Mouse (Mus musculus) adrenal gland, postnatal 14 days (tissue): Measurements from ENCODE around the gene Arntl. TPM values are rescaled to one million over a fixed set of nuclear protein-coding genes. Genes with fewer than 3 reads are reported as not detected.
"Not testable (repeated sequence)": the region's sequence is repeated elsewhere in the genome, so short reads cannot be mapped to it uniquely, and the experiment has no call there.

Source experiments
- DNase-seq: peaks from one replicate; pipeline ENCODE4 v3.0.0; 2021; ENCODE audit warnings: mixed read lengths
- total RNA-seq: library from RNA; stranded (reverse); gene quantifications from 2 replicates; pipeline ENCODE4 v1.2.3, GENCODE M21; 2021

The Arntl gene
- total RNA-seq, 1 experiment from 2014 or later, result 30.6 TPM

DNA sequence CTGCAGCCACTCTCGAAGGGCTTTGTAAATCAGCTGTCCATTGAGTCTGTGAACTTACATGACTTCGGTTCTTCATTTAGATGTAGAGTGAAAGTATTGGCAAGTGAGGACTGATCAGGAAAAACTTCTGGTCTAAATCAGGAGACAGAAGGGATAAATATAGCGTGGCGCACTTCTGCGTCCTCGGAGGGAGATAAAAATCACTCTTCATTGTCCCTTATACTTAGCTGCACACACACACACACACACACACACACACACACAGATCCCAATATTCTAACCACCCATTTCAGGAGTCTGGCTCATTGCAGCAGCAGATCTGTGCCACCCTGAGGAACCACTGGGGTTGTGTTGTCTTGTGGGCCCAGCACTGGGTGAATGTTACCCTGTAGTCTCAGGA lies 44.3 kb downstream of the Arntl start:
- no peak for DNase-seq

DNA sequence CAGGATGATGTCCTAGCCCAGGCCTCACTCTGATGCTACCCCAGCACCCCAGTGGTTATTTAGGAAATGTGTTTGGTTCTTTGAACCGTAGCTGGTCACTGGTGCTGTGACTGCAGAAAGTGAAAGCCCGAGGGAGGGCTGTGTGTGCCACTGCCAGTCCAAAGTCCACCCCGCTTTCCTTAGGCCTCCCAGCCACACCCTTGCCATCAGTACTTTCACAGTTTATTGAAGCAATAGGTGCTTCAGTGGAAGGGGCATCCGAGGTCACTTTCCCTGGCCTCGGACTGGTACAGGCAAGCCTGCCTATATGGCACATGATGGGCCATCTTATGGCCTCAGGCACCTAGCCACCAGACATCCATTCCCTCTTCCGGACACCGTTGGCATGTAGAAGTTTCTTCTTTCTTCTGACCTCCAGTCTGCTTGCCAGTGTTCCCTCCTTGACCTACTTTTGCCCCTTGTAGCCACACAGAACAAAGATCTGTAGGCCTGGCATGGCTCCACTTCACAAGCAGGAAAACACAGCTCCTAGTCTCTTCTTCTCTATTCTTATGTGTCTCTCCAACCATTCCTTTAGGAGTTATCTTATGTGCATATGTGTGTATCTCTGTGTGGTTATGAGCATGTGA lies 46.6 kb downstream of the Arntl start:
- DNase-seq, result peak; percentile 42

DNA sequence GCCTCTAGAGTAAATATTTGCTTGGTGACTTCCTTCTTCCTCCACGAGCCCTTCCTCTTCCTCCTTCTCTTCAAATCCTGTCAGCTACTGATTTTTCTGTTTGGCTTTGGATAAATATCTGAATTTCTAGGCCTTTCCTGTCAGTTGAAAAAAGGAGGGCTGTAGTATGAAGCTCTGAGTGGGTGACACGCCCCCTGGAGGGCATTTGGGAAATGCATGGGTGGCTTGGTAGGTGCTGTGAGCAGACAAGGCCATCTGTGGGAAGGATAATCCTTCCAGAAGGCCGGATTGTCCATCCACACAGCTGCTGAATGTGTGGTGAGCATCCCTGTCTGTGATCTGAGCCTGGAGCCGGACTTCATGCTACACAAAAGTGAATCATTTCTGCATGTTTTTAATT lies 48.8 kb downstream of the Arntl start:
- DNase-seq, result peak; percentile 70

DNA sequence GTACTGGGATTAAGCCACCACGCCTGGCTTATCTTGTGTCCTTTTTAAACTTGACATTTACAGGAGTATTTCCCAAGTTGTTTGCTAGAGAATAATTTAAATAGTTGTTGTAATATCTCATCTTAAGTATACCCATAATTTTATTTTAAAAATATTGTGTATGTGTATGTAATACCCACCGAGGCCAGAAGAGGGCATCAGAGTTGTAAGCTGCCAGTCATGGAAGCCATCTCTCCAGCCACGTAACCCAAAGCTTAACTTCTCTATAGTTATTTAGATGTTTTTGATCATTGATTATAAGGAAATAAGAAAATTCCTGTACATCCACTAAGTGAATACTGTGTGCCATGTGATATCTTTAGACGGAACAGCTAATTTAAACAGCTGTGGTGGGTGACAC lies 51.2 kb downstream of the Arntl start:
- peak; percentile 46 for DNase-seq

DNA sequence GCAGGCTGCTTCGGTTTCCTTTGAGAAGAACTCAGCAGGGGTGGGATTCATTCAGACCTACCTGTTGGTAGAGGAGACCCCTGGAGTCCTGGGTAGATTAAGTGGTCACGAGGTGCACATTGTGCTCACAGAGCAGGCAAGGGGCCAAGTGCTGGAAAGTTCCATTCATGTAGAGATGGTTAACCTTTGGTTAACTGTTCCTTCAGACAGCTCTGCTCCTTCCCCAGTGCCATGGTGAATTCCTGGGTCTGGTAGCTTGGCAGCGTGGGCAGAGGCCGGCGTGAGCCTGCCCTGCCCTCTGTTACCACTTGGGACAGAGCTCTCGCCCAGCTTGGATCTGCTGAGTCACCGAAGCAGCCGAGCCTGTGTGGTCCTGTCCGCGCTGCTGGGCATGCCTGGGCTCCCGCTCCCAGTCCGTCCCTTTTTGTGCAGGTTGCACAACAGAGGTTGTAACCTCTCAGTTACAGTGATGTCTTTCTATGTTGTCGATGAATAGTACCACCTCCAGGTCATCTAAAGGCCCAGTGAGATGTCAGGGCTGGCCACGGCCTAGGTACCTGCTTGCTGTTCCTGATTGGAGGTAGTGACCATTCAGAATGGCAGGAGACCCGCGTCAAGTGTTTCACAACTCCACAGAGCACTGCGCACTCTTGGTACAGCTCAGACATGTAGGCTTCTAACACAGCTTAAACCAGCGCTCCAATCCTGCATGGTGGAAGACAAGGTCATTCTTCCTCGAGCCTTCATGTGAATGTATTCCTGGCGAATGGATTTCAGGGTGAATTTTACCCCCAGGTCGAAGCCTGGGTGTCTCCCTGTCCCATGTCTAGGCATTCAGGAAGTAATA lies 53.3 kb downstream of the Arntl start:
- peak; percentile 85 for DNase-seq

DNA sequence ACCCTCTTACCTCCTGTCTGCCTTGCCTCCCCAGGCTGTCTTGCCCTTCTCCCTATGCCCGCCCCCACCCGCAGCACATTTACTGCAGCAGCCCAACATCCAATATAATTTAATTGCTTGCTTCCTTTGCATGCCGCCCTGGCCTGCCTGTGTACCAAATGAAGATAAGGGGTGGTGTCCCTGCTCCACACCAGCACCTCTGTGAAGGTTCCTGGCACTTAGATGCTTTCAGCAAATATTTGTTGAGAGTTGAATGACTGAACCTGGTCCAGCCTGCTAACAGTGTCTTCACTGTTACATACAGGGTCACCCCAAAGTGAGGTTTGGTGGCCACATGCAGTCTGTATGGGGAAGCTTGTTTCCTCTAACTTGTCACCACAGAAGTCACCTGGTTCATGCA lies 54.4 kb downstream of the Arntl start:
- no peak for DNase-seq

DNA sequence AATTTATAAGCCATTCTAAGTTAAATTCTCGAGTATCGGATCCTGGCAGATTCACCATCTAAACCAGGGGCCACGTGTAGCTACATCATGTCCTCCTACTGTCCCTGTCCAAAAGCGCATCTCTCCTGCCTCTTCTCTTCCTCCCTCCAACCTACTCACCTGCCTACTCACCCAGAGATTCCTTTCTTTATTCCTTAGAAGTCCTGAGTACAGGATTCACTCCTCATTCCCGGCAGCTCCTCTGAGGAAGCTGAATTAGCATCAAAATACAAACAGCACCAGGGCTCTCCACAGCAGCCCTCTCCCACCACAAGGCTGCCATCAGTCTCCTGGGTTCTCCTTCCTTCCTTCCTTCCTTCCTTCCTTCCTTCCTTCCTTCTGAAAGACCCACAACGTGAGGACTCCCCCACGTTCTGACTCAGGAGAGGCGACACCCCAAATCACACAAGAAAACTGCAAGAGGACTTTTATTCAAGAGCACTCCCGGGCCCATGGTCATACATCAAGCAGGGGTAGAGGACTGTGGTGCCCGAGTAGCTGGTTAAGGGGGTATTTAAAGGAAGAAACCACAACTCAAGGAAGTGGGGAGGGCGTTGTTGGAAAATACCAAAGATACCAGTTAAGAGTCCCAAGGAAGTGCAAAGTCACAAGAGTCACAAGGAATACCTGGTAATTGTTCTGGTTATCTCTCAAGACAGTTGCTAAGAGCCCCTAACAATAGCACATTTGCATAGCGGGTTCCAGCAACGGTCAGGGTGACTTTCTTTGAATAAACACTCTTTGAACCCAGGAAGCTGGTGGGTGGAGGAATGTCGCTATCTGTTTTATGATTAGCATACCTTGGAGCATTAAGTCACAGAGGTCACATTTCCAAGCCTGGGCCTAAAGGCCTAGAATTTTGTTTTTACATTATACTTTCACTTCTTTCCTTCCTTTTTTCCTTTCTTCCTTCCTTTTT lies 55.5 kb downstream of the Arntl start:
- DNase-seq, result not testable (repeated sequence)

DNA sequence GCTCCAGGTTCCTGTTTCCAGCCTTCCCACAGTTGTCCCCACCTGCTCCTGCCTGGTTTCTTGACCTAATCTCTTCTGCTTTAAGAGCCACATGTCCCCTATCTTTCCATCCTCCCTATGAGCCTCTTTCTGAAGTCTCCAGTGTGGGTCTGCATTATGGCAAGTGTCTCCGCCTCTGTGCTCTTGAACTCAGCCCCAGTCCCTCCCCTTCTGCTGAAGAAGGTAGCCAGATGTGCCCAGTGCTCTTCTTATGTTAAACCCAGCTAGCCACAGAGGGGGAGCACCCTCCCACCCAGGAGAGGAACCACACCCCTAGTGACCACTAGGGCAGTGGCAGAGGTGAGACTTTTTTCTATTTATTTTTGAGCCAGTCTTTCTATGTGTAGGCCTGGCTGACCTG lies 56.7 kb downstream of the Arntl start:
- DNase-seq, result no peak

DNA sequence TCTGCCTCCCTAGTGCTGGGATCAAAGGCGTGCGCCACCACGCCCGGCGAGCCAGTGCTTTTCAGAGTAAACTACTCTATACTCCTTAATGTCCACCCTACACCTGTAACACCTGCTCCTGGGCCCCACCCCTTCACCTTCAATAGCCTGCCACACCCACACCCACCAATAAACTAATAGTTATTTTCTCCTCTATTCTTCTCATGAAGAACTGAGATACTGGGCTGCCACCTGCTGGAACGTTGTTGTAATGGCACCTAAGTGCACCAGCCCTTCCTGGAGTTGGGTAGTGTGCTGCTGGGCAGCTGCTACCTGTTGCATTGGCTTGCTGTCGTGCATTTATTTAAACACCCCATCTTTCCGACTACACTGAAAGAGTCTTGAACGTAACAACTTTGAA lies 61.0 kb downstream of the Arntl start:
- peak; percentile 78 for DNase-seq

DNA sequence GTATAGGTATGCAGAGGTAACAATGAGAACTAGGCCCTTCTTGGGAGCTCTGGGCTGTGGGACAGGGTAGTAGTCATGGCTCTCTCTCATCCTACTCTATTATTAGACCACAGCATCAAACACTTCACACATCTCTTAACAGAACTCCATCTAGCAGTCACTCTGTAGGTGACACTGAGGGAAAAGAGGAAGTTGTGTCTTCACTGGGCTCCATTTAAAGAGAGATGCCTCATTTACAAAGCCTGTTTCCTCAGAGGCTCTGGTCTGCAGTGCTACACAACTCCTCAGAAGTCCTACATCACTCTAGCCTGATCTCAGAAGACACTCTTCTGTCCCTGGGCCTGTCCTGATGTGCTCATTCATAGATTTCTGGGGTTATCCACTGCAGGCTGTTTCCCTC lies 61.8 kb downstream of the Arntl start:
- no peak for DNase-seq

DNA sequence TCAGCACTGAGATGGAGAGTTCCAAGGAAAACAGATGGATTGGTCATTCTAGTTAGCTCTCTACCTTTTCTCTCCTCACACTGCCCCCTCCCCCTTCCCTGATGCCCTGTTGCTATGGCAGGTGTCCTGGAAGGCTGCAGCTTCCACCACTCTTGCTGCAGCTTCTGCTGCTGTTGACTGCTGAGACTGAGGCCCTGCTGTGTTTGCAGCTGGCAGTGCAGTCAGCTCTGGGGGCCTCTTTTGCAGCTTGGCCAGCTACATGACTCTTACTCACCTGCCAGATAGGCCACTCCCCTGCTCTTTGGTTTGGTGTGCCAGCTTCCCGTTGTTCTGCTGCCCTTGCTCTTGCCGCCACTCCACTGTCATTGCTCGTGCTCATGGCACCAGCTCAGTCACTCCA lies 62.7 kb downstream of the Arntl start:
- DNase-seq, result no peak

DNA sequence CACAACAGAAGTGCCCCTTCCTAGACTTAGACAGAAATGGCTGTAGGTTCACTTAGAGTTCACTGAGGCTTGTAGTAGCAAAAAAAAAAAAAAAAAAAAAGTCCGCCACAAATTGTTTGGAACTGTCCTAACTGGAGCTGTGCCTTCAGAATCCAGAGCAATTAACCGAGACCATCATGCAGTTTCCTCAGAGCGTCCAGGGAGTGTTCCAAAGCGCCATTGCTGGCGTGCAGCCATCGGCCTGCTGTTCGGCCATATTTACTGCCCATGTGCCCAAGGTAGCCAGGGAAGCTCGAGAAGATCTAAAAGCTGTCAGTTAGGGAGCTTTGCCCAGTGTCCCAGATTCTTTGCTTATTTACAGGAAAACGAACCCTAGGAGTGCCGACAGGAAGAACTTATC lies 63.3 kb downstream of the Arntl start:
- peak; percentile 42 for DNase-seq

DNA sequence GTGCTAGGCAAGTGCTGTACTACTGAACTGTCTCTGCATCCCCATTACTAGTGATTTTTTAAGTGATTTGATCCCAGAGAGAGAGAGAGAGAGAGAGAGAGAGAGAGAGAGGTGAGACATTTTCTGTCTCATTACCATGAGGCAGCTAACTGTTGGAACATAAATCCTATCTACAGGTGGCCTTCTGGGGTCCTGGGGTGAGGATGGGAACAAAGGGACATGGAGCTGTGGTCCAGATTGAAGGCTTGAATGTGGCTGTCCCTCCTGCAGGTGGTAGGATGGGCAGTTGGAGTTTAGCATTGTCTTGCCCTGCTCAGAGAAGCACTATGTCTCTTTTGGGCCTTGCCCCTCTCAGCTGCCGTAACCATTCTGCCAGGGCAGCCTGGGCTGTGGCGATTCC lies 63.7 kb downstream of the Arntl start:
- no peak for DNase-seq

DNA sequence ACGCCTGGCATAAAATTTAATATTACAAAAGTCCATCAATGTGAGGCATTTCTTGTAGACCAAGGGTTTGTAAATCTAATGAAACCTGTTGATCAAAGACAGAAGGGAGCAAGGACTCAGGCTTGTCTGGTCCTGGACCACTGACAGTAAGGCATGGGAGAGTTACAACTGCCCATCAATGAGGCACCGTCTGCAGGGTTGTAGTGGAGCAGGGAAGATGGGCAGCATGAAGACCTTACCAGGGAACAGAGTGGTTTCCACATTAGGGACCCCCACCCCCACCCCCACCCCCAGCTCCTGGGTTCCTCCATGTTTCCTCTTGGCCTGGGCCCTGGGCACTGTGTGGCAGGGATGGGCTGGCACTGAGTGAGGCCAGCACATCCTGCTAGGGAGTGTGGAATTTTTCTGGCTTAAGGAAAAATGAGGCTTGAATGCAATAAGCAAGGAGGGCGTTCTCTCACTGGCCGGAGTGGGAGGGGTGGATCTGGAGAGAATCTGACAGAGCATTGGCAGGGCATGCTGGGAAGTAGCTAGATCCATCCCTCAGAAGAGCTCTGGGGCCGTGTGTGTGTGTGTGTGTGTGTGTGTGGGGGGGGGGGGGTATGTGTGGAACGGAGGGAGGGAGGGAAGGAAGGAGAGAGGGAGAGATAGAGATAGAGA lies 65.2 kb downstream of the Arntl start:
- DNase-seq, result no peak

DNA sequence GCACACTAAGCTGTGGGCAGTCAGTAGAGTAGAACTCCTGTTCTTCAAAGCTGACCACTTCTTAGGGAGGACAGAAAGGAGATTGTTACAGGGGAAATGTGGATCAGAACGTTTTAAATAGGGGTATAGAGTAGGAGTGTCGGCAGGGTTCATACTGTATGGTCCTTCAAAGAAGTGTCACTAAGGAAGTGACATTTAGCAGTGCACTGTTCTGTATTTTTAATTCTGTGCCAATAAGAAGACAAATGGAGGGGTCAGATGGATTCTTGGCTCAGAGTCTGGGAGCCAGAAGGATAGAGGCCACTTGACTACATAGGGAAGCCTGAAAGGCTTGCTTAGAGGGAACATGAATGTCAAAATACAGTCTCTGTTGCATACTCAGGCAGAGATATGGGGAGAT lies 70.0 kb downstream of the Arntl start:
- DNase-seq, result no peak

DNA sequence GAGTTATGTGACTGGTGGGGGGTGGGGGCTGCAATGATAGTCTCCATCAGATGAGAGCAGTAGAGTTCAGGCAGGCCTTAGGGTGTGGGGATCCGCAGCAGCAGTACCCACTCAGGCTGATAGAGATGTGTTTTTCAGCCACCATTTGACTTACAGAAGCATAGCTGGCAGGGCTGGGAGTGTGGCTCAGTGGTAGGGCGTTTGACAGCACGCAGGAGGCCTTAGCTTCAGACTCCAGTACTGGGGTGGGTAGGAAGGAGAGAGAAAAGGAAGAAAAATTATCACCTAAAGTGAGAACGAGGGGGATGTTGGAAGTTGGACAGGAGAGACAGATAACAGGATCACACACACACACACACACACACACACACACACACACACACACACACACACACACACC lies 71.2 kb downstream of the Arntl start:
- no peak for DNase-seq

DNA sequence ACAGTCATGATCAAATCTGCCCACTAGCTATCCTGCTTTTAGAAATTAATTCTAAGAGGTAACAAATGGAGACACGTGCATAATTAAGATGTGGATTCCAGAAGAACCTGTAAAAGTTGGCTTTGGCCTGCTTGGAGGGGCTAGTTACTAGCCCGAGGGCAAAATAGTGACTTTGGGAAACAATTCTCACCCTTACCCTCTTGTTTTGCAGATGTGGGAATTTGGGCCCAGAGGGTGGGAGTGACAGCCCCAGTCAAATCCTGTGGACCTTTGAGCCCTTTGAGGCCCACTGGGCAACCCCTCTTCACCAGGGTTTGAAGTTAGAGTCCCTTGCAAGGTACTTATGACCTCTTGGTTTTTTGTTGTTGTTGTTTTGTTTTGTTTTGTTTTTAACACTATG lies 72.0 kb downstream of the Arntl start:
- no peak for DNase-seq

DNA sequence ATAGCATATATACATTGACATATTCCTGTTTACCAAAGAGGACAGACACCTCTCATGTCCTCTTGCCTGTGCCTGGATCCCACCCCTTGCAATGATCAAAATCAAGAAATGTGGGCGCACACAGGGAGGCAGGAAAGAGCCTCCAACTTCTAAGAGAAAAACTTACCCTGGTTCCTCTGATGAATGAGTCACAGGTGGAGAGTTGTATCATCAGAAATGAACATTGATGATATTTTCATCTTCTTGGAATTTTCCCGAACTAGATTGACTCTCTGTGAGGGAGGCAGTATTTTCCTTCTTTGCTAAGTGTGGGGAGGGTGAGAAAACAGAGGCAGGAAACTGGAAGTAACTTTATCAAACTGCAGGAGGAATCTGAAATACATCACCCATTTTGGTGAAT lies 78.1 kb downstream of the Arntl start:
- no peak for DNase-seq

DNA sequence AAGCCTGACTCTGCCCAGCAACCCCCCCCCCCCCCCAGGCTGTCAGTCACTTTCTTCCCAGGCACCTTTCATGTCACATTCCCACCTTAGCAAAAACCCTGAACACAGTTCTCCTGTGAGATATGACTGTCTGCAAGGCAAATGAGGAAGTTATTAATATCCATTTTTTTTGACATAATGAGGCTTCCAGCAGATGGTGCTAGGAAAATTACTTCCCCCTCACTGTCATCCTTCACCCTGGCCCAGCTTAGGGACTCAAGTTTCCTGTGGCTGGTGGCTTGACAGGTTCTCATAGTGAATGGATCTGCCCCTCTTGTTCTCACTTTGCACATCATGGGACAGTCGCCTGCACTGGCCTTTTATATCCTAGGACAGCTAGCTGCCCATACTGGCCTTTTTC lies 81.9 kb downstream of the Arntl start:
- no peak for DNase-seq

DNA sequence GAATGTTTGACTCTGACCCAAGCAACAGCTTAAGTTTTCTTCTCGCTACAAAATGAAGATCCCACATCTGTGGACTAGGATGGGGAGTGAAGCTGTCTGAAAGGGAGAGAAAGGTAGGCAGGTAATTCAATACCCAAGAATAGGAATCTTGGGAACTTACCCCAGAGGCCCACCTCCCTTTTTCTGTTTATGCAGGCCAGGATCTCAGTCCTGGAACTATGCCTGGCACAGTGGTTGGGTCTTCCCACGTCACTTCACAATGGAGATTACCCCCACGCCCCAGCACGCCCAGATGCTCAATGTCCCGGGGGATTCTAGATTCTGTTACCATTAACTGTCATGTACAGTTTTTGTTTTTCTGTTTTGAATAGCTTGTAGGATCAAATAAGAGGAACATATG lies 84.5 kb downstream of the Arntl start:
- DNase-seq, result no peak

DNA sequence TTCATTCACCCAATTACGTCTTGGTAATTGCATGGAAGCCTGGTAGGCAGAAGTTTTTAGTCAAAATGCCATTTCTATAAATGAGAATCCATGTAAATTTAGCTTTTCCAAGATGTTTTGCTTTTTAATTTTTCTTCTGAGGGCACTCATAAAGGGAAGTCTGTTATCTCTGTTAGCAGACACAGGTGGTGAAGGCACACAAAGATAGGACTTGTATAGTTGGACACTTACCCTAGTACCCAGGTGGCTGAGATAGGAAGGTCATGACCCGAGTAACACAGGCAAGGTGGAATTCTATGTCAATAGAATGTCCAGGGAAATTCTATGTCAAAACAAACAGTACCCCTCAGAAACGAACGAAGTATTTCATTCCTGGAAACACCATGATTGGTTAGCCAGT lies 84.9 kb downstream of the Arntl start:
- no peak for DNase-seq

DNA sequence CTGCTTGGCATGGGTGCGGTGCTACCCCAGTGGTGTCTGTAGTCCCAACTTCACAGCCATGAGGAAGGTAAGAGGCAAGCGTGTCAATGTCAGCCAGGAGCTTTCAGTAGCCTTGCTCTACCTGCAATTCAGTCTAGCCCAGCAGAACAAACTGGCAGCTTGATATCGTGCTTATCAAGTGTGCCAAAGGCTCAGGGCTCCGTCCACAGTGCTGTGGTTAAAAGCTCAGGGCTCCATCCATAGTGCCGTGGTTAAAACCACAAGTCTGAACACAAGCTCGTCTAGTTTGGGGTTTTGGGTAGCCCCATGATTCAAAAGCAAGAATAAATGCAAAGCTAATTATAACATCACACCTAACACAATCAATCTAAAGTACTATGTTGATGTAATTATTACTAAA lies 87.3 kb downstream of the Arntl start:
- DNase-seq, result no peak
